Mouse (Mus musculus) splenic B cell, adult 2 months (primary cell): ENCODE data around the gene Bnc2.

Experiments
- DNase-seq: peaks from one replicate; pipeline ENCODE4 v3.0.0-alpha.2; 2011; ENCODE audit warnings: low read depth, low spot score
- H3K27me3 ChIP-seq: 2 replicates; pipeline ENCODE4 v1.6.1; 2012; ENCODE audit warnings: mild to moderate bottlenecking, low read length, moderate library complexity, mixed read lengths; ENCODE audit not compliant: control insufficient read depth, poor library complexity, insufficient read depth, severe bottlenecking
- H3K36me3 ChIP-seq: 2 replicates; pipeline ENCODE4 v1.6.1; 2012; ENCODE audit warnings: mild to moderate bottlenecking, low read length, moderate library complexity, mixed read lengths; ENCODE audit not compliant: control insufficient read depth, poor library complexity, insufficient read depth, severe bottlenecking

Bnc2 gene

GRCm38 (mm10) chr4:84566123-84566522, 109.0 kb downstream of the Bnc2 start:
- no peaks in the 10 kb centered on the region for H3K36me3 ChIP-seq
- DNase-seq = no peak
- no peaks in the 10 kb centered on the region for H3K27me3 ChIP-seq

GRCm38 (mm10) chr4:84545204-84545871, 129.7 kb downstream of the Bnc2 start:
- Histone ChIP-seq H3K36me3 (no peaks in the 10 kb centered on the region), H3K27me3 (0 out of 2 replicates have a peak, but pooled peaks cover 3% of the 10 kb centered on the region)
- DNase-seq = no peak

DNA sequence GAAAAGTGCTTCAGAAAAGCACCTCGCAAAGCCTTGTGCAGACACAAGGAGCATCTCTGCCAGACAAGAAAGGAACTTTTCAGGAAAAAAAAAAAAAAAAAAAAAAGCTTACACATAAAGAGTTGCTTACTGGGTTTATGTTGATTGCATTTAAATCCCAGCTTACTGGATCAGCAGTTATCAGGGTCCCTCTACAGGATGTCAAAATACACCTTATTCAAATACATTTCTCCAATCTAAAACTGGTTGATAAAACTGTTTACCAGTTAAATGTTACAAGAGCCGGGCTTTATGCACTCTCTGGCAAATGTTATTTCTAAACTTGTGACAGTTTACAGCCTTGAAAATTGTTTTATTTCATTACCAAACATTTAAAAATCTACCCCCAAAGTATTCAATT, 130.4 kb downstream of the Bnc2 start:
- DNase-seq = no peak
- H3K36me3 ChIP-seq = no peaks in the 10 kb centered on the region
- H3K27me3 ChIP-seq = 0 out of 2 replicates have a peak, but pooled peaks cover 3% of the 10 kb centered on the region

DNA sequence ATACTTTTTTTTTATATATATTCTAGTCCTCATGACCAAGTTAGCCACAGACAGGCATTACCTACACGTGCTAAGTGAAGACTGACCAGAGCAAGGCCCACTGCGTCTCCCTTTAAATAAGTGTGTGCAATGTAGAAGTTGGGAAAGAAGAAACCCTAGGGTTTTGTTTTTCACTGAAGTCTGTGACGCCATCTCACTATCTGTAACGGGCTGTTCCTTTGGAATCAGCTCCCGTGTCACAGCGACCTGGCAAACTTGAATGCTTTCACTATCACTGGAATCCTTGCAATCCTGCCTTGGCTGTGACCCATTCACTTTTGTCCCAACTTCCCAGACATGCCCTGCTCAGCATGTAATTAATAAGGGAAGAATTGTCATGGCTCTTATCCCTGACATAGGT, 134.5 kb downstream of the Bnc2 start:
- H3K36me3 ChIP-seq = no peaks in the 10 kb centered on the region
- no peak for DNase-seq

GRCm38 (mm10) chr4:84539396-84539795, 135.7 kb downstream of the Bnc2 start:
- no peaks in the 10 kb centered on the region for H3K36me3 ChIP-seq
- H3K27me3 ChIP-seq = no peaks in the 10 kb centered on the region
- no peak for DNase-seq

More for the DNA sequence above, 134.5 kb downstream of the Bnc2 start:
- H3K27me3 ChIP-seq = no peaks in the 10 kb centered on the region

- no peaks in the 10 kb centered on the region for H3K27me3 ChIP-seq
- DNase-seq = no peak
- H3K36me3 ChIP-seq = no peaks in the 10 kb centered on the region
These were observed 145.9 kb downstream of the Bnc2 start for GRCm38 (mm10) chr4:84528886-84529789.

DNA sequence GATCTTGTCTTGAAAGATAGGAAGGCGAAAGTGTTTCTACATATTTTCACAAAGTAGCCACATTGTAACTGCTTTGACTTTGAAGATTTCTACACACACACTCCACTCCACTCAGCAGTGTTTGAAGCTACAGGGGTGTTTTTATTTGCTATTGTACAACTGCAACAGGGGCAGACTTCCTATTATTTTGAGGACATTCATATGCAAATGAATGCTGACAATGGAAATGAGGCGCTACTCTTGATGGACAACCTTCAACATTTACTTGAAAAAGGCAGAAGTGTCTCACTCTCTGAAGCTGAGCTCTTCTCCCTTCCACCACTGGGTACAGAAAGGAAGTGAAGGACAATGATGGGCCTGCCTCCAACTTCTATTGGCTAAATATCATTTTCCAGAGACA, 146.7 kb downstream of the Bnc2 start:
- H3K27me3 ChIP-seq = no peaks in the 10 kb centered on the region
- H3K36me3 ChIP-seq = no peaks in the 10 kb centered on the region
- no peak for DNase-seq

DNA sequence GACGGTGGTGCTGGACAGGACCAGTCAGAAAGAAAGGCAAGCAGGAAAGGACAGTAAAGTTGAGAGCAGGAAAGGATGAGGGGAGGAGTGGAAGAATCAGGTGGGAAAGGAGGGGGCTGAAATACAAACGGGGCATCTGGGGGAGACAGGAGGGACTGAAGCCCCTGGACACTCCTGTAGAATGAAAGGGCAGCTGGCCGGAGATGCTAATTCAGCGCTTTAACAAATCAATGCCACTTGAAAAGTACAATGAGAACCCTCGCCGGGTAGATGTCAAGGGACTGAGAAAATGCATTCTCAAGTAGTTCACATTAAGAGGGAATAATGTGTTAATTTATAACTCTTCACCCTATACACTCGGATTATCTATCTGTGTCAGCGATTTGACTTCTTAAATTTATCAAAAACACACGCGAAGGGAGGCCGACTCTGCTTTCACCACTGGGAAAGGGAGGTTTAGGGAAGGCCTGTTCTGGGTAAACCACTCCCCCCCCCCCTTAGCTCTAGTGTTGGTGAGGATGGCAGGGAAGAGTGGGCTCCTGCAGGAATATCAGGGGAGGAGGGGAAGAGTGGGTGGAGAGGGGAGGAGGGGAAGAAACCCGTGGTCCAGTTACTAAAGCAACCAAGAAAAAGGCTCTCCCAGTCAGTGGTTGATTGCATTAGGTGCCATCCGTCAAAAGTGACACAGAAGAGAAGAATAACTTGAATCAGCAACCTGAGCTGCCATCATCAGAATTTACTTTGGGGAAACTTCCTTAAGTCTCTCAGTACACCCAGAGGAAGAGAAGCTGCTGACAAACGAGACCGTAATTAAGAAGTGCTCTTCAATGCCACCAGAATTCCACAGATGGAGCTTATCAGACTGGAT, 147.8 kb downstream of the Bnc2 start:
- H3K27me3 ChIP-seq = no peaks in the 10 kb centered on the region
- DNase-seq = no peak
- H3K36me3 ChIP-seq = no peaks in the 10 kb centered on the region

- Histone ChIP-seq H3K36me3 (no peaks in the 10 kb centered on the region), H3K27me3 (no peaks in the 10 kb centered on the region)
These were observed 151.3 kb downstream of the Bnc2 start for GRCm38 (mm10) chr4:84523651-84524221.

GRCm38 (mm10) chr4:84523211-84523610, 151.9 kb downstream of the Bnc2 start:
- Histone ChIP-seq H3K36me3 (no peaks in the 10 kb centered on the region), H3K27me3 (no peaks in the 10 kb centered on the region)
- no peak for DNase-seq

More at GRCm38 (mm10) chr4:84523651-84524221, 151.3 kb downstream of the Bnc2 start:
- no peak for DNase-seq

GRCm38 (mm10) chr4:84521562-84521961, 153.5 kb downstream of the Bnc2 start:
- no peaks in the 10 kb centered on the region for H3K27me3 ChIP-seq
- no peak for DNase-seq
- no peaks in the 10 kb centered on the region for H3K36me3 ChIP-seq

DNA sequence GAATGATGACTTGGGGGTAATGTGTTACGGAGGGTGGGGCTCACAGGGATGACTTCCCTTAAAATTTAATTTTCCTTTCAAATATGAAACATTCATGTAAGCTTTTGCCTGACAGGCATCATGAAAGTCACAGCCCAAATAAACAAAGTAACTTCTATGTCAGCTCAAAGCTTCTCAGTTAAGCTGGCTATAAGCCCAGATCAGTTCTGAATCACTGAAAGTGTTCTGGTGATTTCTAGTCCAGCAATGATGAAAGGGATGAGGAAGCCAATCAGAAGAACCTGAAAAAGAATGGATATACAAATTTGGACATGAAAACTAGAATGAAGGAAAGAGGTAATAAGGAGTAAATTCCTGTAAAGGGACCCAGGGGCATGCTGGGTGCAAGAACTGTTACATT, 164.6 kb downstream of the Bnc2 start:
- Histone ChIP-seq H3K36me3 (no peaks in the 10 kb centered on the region), H3K27me3 (no peaks in the 10 kb centered on the region)
- no peak for DNase-seq

DNA sequence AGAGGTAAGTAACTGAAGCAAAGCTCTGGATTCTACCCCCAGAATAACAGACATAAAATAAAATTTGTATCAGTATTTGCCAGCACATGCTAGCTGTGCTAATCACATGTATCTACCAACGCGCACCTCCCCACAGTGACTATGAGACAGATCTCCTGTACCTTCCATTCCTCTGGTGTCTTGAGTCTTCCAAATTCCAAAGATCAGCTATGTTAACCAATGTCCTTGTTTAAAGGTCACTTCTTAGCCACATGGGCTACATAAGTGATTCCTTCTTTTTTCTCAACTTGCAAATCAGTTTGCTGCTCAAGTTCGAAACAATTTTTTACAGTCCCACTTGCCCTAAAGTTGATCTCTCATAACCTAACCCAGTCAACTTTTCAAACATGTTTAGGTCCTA, 167.5 kb downstream of the Bnc2 start:
- H3K27me3 ChIP-seq = no peaks in the 10 kb centered on the region
- H3K36me3 ChIP-seq = no peaks in the 10 kb centered on the region
- DNase-seq = no peak

DNA sequence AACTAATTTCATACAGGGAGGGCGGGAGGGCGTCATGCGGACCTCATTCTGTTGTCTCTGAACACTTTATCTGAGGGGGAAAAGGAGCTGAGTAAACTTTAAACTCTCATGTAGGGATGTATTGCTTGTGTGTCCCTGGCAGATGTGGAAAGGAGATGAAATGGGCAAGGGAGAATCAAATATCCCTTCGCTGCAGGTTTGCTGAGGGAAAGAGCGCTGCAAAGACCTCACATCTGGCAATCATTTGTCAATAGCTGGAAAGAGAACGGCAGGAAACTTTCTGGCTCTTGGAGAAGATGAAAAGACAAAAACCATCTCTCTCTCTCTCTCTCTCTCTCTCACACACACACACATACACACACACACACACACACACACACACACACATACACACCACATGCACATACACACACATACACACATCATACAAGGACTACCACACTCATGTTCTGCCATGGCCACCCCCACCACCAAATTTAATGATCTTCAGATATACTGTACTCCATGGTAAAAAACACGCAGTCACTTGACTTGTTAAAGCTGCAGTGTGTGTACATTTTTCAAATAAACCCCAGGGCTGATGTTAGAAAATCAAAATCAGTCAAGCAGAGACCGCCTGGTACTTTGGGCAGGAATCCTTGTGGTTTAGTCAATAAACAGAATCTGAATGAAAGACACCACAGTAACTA, 172.3 kb downstream of the Bnc2 start:
- H3K27me3 ChIP-seq = no peaks in the 10 kb centered on the region
- DNase-seq = no peak
- no peaks in the 10 kb centered on the region for H3K36me3 ChIP-seq
